Mouse (Mus musculus) liver, adult 2 months (tissue): Measurements from ENCODE around the gene Rasgrp1. TPM values are rescaled to one million over a fixed set of nuclear protein-coding genes. Genes with fewer than 3 reads are reported as not detected.

Experiments
- DNase-seq: peaks from one replicate; pipeline ENCODE4 v3.0.0-alpha.2; 2011; ENCODE audit warnings: low read depth, low spot score; ENCODE audit errors: extremely low read depth
- H3K27ac ChIP-seq: fragments of 200-500 bp; replicated peaks from 2 replicates; pipeline ENCODE4 v1.5.1; 2012; ENCODE audit warnings: low read depth, mild to moderate bottlenecking, control low read depth, inconsistent platforms, low read length; ENCODE audit not compliant: insufficient read depth
- H3K27me3 ChIP-seq: fragments of 200-500 bp; 2 replicates; pipeline ENCODE4 v1.6.1; 2012; ENCODE audit warnings: mild to moderate bottlenecking, moderate library complexity, low read length, inconsistent platforms; ENCODE audit not compliant: control insufficient read depth, insufficient read depth
- H3K36me3 ChIP-seq: fragments of 200-500 bp; 2 replicates; pipeline ENCODE4 v1.6.1; 2012; ENCODE audit warnings: low read length, inconsistent platforms; ENCODE audit not compliant: control insufficient read depth, insufficient read depth
- H3K4me1 ChIP-seq: fragments of 200-500 bp; 2 replicates; pipeline ENCODE4 v1.6.1; 2011; ENCODE audit warnings: low read length; ENCODE audit not compliant: control insufficient read depth, insufficient read depth
- H3K4me3 ChIP-seq: fragments of 200-500 bp; 2 replicates; pipeline ENCODE4 v1.5.1; 2011; ENCODE audit warnings: low read depth, mild to moderate bottlenecking, control low read depth, low read length, moderate library complexity; ENCODE audit not compliant: insufficient read depth
- H3K79me2 ChIP-seq: fragments of 200-500 bp; 2 replicates; pipeline ENCODE4 v1.6.1; 2012; ENCODE audit warnings: inconsistent platforms, mild to moderate bottlenecking, low read length, moderate library complexity; ENCODE audit not compliant: control insufficient read depth, insufficient read depth
- H3K9ac ChIP-seq: fragments of 200-500 bp; 2 replicates; pipeline ENCODE4 v1.6.1; 2012; ENCODE audit warnings: low read depth, mild to moderate bottlenecking, control low read depth, inconsistent platforms, low read length
- CTCF ChIP-seq: fragments of 200-500 bp; IDR thresholded peaks from 2 replicates; pipeline ENCODE4 v1.5.1; 2011; ENCODE audit warnings: low read depth, low read length, control low read depth
- POLR2A ChIP-seq: fragments of 200-500 bp; IDR thresholded peaks from 2 replicates; pipeline ENCODE4 v1.6.1; 2011; ENCODE audit warnings: low read length, control low read depth; ENCODE audit not compliant: insufficient read depth; ENCODE audit errors: extremely low read depth
- WGBS: fragments of 180-500 bp; shearing (Covaris S2); methylation state at CpG from one replicate; pipeline ENCODE4 v1.1.7; 2018; 5-methylcytosine and 5-hydroxymethylcytosine counted together
- polyA plus RNA-seq: library from polyadenylated mRNA; depleted of rRNA; stranded (reverse); fragments of >200 nt; gene quantifications from 2 replicates; pipeline ENCODE4 v1.2.3, GENCODE M21; 2012; rRNA removed
- total RNA-seq: library from RNA; depleted of rRNA; stranded (reverse); fragments of >200 nt; gene quantifications from 2 replicates; pipeline ENCODE4 v1.2.3, GENCODE M21; 2014; rRNA removed

The Rasgrp1 gene
- total and polyA plus RNA-seq, 2 experiments = 0.93 to 1.5 TPM

GRCm38 (mm10) chr2:117250001-117250510, 92.7 kb downstream of the Rasgrp1 start:
- WGBS = under 1% methylated on average over 24 of the region's 24 CpGs
- TF ChIP-seq POLR2A = no peak
- TF ChIP-seq CTCF = no peak
- H3K27ac ChIP-seq = no peak overlapping the region
- no peaks in the 10 kb centered on the region for H3K36me3 ChIP-seq
- peak overlapping the region; percentile 91 for H3K9ac ChIP-seq
- H3K27me3 ChIP-seq = no peaks in the 10 kb centered on the region
- DNase-seq = peak; percentile 49
- no peaks in the 10 kb centered on the region for H3K4me1 ChIP-seq
- peaks cover 5% of the 10 kb centered on the region; the same call in 1 of the 2 replicates for H3K79me2 ChIP-seq
- peak overlapping the region; percentile 95 for H3K4me3 ChIP-seq

GRCm38 (mm10) chr2:117249255-117250000, 93.4 kb downstream of the Rasgrp1 start, which contains the start of gene Fam98b:
TSS of gene Fam98b (plus strand) at chr2:117249739.
- Histone ChIP-seq H3K79me2 (peaks cover 5% of the 10 kb centered on the region; the same call in 1 of the 2 replicates), H3K4me3 (peak within 1 kb of the TSS; percentile 95), H3K9ac (peak within 1 kb of the TSS; percentile 91), H3K4me1 (no peaks in the 10 kb centered on the region), H3K27me3 (no peaks in the 10 kb centered on the region), H3K36me3 (no peaks in the 10 kb centered on the region), H3K27ac (peak within 1 kb of the TSS; percentile 75)
- TF ChIP-seq CTCF = peak; percentile 39; the same call in 1 of the 2 replicates
- TF ChIP-seq POLR2A = no peak
- 1% methylated on average over 33 of the region's 33 CpGs for WGBS
- DNase-seq = peak; percentile 81

- Histone ChIP-seq H3K4me3 (no peak overlapping the region), H3K27ac (no peak overlapping the region), H3K9ac (no peak overlapping the region), H3K36me3 (no peaks in the 10 kb centered on the region), H3K4me1 (no peaks in the 10 kb centered on the region), H3K27me3 (no peaks in the 10 kb centered on the region; the same call in 1 of the 2 replicates), H3K79me2 (no peaks in the 10 kb centered on the region)
- TF ChIP-seq POLR2A = no peak
- no peak for TF ChIP-seq CTCF
- no peak for DNase-seq
- 75% methylated on average over 4 of the region's 4 CpGs for WGBS
Measured at GRCm38 (mm10) chr2:117241953-117242352, 100.8 kb downstream of the Rasgrp1 start.

GRCm38 (mm10) chr2:117231257-117231656, 111.5 kb downstream of the Rasgrp1 start:
- Histone ChIP-seq H3K4me1 (no peaks in the 10 kb centered on the region), H3K79me2 (no peaks in the 10 kb centered on the region), H3K27ac (no peak overlapping the region), H3K36me3 (no peaks in the 10 kb centered on the region), H3K27me3 (no peaks in the 10 kb centered on the region), H3K9ac (no peak overlapping the region), H3K4me3 (no peak overlapping the region)
- TF ChIP-seq CTCF = peak; percentile 92
- no peak for TF ChIP-seq POLR2A
- 3% methylated on average over 13 of the region's 13 CpGs for WGBS
- DNase-seq = peak; percentile 41

- no peaks in the 10 kb centered on the region for H3K27me3 ChIP-seq
- 87% methylated on average over 7 of the region's 7 CpGs for WGBS
- TF ChIP-seq POLR2A = no peak
- no peak for TF ChIP-seq CTCF
- no peaks in the 10 kb centered on the region for H3K4me1 ChIP-seq
- no peaks in the 10 kb centered on the region for H3K79me2 ChIP-seq
- H3K27ac ChIP-seq = no peak overlapping the region
- no peak overlapping the region for H3K4me3 ChIP-seq
- DNase-seq = no peak
- H3K36me3 ChIP-seq = no peaks in the 10 kb centered on the region
- no peak overlapping the region for H3K9ac ChIP-seq
Measured at GRCm38 (mm10) chr2:117230261-117230660, 112.5 kb downstream of the Rasgrp1 start.

Other genes with a start within 250 kb of the Rasgrp1 start
- gene Spred1, start 221.6 kb downstream of the Rasgrp1 start, total RNA-seq = 15.5 and 16.2 TPM in 2 replicates
- gene Spred1, start 221.6 kb downstream of the Rasgrp1 start, polyA plus RNA-seq = 2.2 and 2.4 TPM in 2 replicates
- 4.4 TPM in 2 replicates for gene Fam98b, start 93.3 kb downstream of the Rasgrp1 start, total RNA-seq
- 2.5 and 3.0 TPM in 2 replicates for gene Fam98b, start 93.3 kb downstream of the Rasgrp1 start, polyA plus RNA-seq